Mouse (Mus musculus) A20 (cell line): Measurements from ENCODE around the gene Glipr1l1.
"Not testable (repeated sequence)": the region's sequence is repeated elsewhere in the genome, so short reads cannot be mapped to it uniquely, and the experiment has no call there.

Source experiments
- DNase-seq: peaks from one replicate; pipeline ENCODE4 v3.0.0-alpha.2; 2011; ENCODE audit warnings: low read depth, low spot score

Gene Glipr1l1

DNA sequence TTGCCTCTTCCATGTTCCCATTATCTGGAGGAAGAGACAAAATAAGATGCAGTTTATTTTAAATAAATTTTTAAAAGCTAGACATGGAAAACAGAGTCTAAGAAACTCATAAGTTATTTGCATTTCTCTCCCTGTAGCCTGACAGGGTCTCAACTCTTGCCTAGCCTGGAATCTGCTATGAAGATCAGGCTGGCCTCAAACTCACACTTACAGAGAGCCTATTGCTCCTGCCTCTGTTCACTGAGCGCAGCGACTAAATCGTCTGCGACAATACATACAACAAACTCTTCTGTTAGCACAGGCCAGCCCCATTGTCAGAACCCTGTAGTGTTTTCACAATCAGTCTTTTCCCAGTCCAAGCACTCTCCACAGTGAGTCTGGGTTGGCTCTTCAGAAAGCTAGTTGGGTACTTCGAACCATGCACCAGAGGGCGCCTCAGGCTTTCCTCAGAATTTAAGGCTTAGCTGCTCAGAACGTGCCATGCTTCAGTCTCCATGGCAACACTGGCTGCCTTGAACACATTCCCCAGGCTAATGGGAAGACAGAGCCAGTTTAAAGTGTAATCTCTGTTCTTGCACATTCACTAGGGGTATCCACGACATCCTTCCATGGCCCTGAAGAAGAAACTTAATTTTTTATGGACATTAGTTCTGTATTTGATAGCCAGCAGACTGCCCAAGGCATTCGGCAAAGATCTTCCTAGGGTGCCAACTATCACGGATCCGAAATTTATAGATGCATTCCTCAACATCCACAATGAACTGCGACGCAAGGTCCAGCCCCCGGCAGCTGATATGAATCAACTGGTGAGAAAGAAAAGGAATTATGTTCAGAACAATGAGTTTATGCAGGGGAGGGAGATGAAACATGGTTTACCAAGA, at the start of gene Glipr1l1:
Glipr1l1 (plus strand) TSS at position 488 of the 881 bp plus-strand sequence.
- peak; percentile 70 for DNase-seq

DNA sequence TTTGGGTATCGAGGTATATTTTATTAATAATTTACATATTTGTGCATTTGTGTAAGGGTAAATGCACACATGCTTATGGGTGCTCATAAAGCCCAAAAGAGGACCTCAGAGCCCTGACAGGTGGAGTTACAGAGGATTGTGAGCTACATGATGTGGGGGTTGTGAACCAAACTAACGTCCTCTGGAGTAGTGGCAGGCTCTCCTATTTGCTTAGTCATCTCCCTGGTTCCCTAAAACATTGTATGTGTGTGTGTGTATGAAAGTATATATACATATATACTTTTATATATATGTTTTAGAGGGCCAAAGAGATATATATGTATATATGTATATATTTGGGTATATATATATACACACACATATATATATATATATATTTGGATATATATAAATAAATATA, 36.4 kb upstream of the Glipr1l1 start:
- DNase-seq, result no peak

DNA sequence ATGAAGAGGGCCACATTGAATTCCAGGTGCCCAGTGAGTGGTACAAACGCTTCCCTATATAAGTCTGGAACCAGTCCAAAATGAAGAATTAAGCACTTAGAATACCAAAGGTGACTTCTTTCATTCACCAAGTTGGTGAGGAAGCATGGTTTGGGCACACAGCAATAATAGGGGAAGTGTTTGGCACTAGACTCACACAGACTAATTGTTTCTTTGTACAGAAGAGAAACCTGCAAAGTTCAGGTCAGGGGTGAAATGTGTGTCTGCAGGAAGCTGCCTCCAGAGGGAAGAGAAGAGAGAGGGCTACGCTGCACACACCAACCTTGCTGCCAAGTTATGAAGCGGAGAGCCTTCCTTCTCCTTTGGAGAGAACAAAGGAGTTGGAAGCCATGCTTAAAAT, 31.3 kb upstream of the Glipr1l1 start:
- DNase-seq, result not testable (repeated sequence)

DNA sequence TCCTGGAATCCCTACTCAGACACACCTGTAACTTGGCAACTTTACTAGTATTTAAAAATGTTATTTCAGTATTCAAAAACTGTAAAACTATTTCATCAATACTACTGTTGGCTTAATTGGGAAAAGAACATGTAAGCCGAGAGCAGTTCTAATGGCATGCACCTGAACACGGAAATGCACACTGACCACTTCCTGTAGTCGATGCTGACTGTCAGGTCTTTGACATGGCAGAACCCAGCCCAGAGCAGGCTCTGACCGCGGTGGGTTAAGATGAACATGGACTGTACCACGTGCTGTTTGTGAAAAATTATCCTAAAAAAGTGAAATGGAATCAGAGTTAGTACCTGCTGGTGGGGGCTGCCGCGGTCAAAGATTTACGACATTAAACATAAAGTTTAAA, 16.5 kb upstream of the Glipr1l1 start:
- not testable (repeated sequence) for DNase-seq

DNA sequence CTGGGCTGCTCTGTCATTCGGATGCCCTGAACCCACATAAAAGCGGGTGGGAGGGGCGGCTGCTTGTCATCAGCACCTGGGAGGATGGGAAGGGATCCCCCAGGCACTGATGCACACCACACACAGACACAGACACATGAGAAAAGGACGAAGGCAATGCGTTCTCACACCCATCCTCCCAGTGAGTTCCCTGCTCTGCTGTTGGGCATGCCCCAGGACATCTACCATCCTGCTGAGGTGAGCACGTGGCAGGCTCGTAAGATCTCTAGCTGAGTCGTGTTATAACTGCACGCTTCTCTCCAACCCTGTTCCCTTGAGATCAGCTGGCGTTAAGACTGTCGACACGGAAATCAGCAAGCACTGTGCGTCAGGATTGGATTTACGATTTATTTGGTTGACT, 15.7 kb upstream of the Glipr1l1 start:
- not testable (repeated sequence) for DNase-seq

DNA sequence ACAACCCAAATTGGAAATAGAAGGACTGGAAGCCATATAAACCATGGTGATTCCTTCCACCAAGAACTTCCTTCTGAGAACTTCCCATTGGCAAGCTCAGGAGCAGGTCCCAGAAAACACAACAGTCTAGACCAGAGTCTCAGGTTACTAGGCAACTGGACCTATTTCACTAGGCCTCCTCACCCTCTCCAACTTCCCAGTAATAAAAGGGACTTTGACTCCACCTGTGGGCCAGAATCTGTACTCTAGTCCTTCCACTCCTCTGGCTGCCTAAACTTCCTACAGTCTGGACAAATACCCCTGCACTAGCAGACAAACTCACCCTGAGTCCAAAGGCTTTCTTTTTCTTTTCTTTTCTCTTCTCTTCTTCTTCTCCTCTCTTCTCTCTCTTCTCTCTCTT, 8.8 kb upstream of the Glipr1l1 start:
- peak; percentile 45 for DNase-seq

DNA sequence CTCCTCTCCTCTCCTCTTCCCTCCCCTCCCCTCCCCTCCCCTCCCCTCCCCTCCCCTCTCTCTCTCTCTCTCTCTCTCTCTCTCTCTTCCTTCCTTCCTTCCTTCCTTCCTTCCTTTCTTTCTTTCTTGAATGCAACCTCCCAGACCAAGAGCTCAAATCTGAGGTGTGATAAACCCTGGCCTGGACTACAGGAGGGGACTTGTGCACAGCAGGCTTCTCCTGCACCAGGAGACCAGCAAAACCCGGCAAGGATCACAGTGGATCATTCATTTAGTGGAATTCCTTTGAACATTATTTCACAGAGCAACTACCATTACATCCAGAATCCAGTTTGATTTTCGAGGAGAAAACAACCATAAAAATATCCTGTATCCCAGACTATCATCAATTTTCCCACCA, 8.0 kb upstream of the Glipr1l1 start:
- DNase-seq, result peak; percentile 19

DNA sequence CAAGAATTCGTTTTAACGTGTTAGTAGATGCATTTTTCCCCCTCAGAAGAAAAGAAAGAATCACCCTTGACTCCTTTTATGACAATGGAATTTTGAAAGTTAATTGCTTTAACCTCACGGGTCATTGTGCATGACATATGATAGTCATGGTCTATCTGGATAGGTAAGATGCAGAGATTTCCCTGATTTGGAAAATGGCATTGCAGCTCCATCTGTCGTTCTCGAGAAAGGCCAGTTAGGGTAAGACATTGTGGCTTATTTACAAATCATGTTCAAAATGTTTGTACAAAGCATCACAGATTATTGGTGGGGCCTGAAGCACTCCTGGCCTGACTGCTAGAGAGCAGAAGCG, 570 bp downstream of the Glipr1l1 start:
- not testable (repeated sequence) for DNase-seq

DNA sequence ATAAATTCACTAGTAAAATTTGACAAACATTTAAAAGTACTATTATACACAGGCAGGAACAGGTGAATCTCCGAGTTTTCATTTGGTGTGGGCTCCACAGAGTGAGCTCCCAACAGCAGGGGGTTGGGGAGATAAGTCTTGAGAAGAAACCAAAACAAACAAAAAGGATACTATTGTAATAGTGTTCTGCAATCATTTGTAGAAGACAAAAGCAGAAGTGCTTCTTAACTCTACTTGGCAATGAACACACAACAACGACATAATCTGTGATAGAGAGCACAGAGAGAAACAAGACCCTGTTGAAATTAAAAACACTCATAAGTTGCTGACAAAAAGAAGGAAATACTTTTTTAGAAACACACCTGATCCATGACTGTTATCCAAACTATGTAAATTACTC, 20.1 kb downstream of the Glipr1l1 start:
- DNase-seq, result peak; percentile 19

DNA sequence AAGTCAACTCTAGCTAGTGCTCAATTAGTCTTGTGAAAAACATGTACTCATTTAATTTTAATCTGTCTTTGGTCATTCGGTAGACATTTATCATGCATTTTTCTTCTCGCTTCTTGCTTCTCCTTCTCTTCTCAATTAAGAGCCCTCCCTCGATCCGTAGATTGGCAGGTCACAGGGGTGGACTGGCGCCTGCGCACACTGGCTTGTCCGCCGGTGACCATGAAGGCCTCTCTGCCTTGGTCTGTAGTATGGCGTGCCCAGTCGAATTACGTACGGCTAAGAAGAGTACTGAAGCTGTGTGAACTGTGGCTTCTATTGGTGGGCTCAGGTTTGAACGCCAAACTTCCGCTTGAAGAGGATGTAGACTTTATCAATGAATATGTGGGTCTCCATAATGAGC, 23.2 kb downstream of the Glipr1l1 start, which contains the start of gene Glipr1l2:
Glipr1l2 (plus strand) TSS at position 198 of the 400 bp plus-strand sequence.
- no peak for DNase-seq

DNA sequence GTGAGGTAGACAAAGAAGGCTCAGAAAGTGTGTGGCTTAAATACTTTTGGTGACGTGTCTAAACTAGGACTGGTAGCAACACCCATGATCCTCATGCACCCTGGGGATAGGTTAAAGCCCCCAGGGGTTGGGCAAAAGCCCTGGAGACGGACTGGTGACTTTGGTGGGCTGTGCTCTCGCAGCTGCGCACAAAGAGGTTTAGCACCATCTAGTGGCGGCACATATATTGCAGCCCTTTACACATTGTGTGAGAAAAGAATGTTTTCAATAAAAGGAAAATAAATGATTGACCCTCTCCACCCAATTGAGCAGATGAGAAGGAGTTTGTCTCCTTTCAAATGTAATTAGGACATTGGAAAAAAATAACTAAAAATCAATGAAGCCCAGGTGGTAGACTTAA, 45.8 kb downstream of the Glipr1l1 start:
- peak; percentile 60 for DNase-seq

DNA sequence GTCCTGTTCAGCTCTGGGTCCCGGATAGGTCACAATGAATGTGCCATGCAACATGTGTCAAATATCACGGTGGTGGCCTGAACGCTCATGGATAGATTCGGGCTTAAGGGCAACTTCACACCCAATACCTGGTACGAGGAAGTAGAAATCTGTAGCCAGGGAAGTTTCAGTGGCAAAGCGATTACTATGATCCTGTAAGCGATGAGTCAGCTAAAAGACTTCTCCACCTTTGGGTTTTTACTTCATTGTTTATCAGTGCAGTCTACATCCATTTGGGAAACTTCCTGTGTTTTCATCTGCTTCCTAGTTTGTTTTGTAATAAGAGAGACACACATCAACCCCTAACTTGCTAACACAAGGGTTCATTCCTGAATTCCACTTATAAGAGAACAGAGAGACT, 50.4 kb downstream of the Glipr1l1 start:
- no peak for DNase-seq

DNA sequence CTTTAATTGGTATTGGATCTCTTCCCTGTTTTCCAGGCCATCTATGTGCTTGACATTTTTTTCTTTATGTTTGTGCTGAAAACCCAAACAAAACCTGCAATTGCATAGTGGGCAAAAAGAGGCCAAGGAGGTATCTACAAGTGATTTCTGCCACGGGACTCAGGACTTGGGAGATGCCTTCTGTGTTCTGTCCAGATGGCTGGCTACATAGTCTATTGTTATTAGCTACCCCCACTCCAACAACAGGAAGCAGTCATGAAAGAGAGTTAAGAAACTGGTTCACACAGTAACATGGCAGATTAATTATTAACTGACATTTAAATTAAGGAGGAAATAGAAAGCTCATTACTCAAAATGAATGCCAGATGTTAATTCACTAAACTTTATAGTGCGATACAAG, 65.1 kb downstream of the Glipr1l1 start:
- not testable (repeated sequence) for DNase-seq

DNA sequence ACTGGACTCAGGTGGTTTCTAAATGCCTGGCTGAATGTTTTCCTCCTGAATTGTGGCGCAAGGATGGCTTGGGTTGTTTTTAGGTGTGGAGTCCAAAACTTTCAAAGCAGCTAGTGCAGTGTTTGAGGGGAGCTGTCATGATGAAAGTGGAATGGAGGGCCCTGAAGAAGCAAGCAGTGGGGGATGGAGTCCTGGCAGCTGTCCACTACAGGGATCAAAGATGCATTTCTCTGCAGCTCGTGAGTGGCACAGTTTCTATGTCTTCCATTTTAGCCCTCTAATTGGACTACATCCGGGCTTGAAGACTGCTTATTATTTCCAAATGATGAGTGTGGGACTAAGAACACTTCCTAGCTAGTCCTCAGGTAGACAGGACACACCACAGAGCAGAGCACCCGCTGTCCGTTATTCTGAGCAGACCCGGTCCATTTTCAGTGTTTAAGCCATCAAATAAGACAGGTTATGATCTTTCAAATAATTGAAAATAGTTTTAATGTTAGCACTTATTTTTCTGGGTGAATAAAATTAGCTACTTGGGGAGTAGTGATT, 67.8 kb downstream of the Glipr1l1 start:
- not testable (repeated sequence) for DNase-seq
